Mouse (Mus musculus) bone marrow macrophage, adult 2 months (primary cell): Measurements from ENCODE around the gene H2afy.

Experiments used
- CTCF ChIP-seq: IDR thresholded peaks from 2 replicates; pipeline ENCODE4 v1.5.1; 2012; ENCODE audit warnings: low read depth, mild to moderate bottlenecking, low read length, moderate library complexity
- POLR2A ChIP-seq: IDR thresholded peaks from 2 replicates; pipeline ENCODE4 v1.6.1; 2012; ENCODE audit warnings: mild to moderate bottlenecking, low read depth, low read length, borderline replicate concordance

DNA sequence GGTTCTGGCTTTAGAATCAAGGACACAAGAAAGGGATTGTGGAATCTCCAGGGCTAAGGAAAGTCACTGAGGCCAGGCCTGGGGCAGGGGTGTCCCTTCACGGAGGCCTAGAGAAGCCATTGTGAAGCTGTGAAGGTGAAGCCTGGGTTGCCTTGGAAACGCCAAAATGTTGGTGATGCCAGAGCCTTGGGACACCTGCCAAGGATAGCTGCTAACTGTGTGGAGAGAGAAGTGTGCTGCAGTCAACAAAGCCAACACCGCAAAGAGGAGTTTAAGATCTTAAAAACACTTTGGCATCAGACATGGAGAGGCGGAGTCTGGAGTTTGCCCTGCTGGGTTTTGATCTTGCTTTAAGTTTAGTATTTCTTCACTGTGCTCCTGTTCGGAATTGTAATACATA lies 54.5 kb downstream of the H2afy start:
- TF ChIP-seq POLR2A (no peak), CTCF (no peak)
